Mouse (Mus musculus) ES-E14 (cell line): ENCODE measurements at regions not wholly inside any gene's neighbourhood (a gene's known extent, or its start where the extent isn't known, plus 50 kb on each side); places are given as distances from the start of the nearest gene placed in this dataset.

Source experiments
- HCFC1 ChIP-seq: IDR thresholded peaks from 2 replicates; pipeline ENCODE4 v1.6.1; 2012; ENCODE audit warnings: low read length, inconsistent platforms, borderline replicate concordance; ENCODE audit not compliant: insufficient read depth
- MAFK ChIP-seq: IDR thresholded peaks from 2 replicates; pipeline ENCODE4 v1.6.1; 2014; ENCODE audit warnings: mild to moderate bottlenecking, low read depth, low read length, inconsistent platforms; ENCODE audit not compliant: insufficient read depth
- ZC3H11A ChIP-seq: IDR thresholded peaks from 2 replicates; pipeline ENCODE4 v1.6.1; 2012; ENCODE audit warnings: low read depth, mild to moderate bottlenecking, inconsistent platforms, low read length, borderline replicate concordance
- ZNF384 ChIP-seq: IDR thresholded peaks from 2 replicates; pipeline ENCODE4 v1.6.1; 2012; ENCODE audit warnings: low read depth, low read length, inconsistent platforms

GRCm38 (mm10) chr14:60528520-60528919, 105.3 kb upstream of the Spata13 start:
- TF ChIP-seq ZNF384, result no peak
- TF ChIP-seq ZC3H11A, result no peak
- no peak for TF ChIP-seq HCFC1
- no peak for TF ChIP-seq MAFK
